Mouse (Mus musculus) v-Abl transformed pro-B cells (cell line): ENCODE measurements around the gene Atp9a.

ENCODE experiments used
- in situ Hi-C, 2 experiments: fragments of 400-800 bp; cut with MboI; formaldehyde crosslinking; loops; one replicate each; pipeline ENCODE4 v1.15.1; 2025; ENCODE audit not compliant: unreplicated experiment in 2 of 2

The Atp9a gene

GRCm38 (mm10) chr2:168683520-168684150 is 58.6 kb downstream of the Atp9a start:
- in situ Hi-C loops = no loop called here

- in situ Hi-C loops = no loop called here
These were observed 59.5 kb downstream of the Atp9a start for GRCm38 (mm10) chr2:168682721-168683120.

GRCm38 (mm10) chr2:168681531-168681930 is 60.7 kb downstream of the Atp9a start:
- in situ Hi-C loops = no loop called here

GRCm38 (mm10) chr2:168679381-168680199 is 62.6 kb downstream of the Atp9a start:
- in situ Hi-C loops = no loop called here

- in situ Hi-C loops = no loop called here
These were observed 63.4 kb downstream of the Atp9a start for GRCm38 (mm10) chr2:168678662-168679294.

- in situ Hi-C loops = no loop called here
These were observed 64.6 kb downstream of the Atp9a start for GRCm38 (mm10) chr2:168677650-168678049.

GRCm38 (mm10) chr2:168671724-168672123 is 70.5 kb downstream of the Atp9a start:
- in situ Hi-C loops = no loop called here

GRCm38 (mm10) chr2:168670241-168670640 is 72.0 kb downstream of the Atp9a start:
- in situ Hi-C loops = no loop called here

GRCm38 (mm10) chr2:168669762-168670161 is 72.4 kb downstream of the Atp9a start:
- in situ Hi-C loops = no loop called here

- in situ Hi-C loops = no loop called here
These were observed 74.5 kb downstream of the Atp9a start for GRCm38 (mm10) chr2:168667745-168668144.

- in situ Hi-C loops = no loop called here
These were observed 76.5 kb downstream of the Atp9a start for GRCm38 (mm10) chr2:168665680-168666079.

GRCm38 (mm10) chr2:168663716-168664115 is 78.5 kb downstream of the Atp9a start:
- in situ Hi-C loops = no loop called here

- in situ Hi-C loops = no loop called here
These were observed 79.0 kb downstream of the Atp9a start for GRCm38 (mm10) chr2:168663216-168663615.

GRCm38 (mm10) chr2:168661802-168662201 is 80.4 kb downstream of the Atp9a start:
- in situ Hi-C loops = no loop called here

GRCm38 (mm10) chr2:168660344-168660743 is 81.9 kb downstream of the Atp9a start:
- in situ Hi-C loops = no loop called here

GRCm38 (mm10) chr2:168658551-168658950 is 83.7 kb downstream of the Atp9a start:
- in situ Hi-C loops = no loop called here

GRCm38 (mm10) chr2:168656569-168657308 is 85.5 kb downstream of the Atp9a start:
- in situ Hi-C loops = no loop called here

- in situ Hi-C loops = no loop called here
These were observed 87.1 kb downstream of the Atp9a start for GRCm38 (mm10) chr2:168654983-168655669.

GRCm38 (mm10) chr2:168654482-168654881 is 87.7 kb downstream of the Atp9a start:
- in situ Hi-C loops = no loop called here

GRCm38 (mm10) chr2:168651757-168652156 is 90.5 kb downstream of the Atp9a start:
- in situ Hi-C loops = no loop called here
